ENCODE assay signal across 13 mouse cellular contexts in the genomic region with DNA sequence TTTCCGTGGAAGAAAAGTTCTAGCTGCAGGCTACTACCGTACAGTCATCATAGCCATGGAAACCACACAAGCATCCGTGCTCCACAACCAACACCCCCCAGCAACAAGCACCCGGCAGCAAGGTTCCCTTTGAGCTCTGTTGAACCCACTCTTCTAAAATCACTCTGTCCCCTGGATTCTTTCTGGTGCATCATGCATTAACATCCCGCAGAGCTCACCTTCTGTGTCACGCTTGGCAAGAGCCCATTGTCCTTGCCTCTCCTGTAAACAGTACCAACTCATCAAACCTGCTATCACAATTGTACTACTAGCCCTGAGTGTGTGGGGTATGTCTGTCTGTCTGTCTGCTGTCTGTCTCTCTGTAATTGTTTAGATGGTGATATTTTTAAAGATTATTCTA.
"Had no signal": no experiment of that assay in that cellular context is flagged by ENCODE, and none has a peak within 500 bp of the region (broad histone marks: within the 10 kb centered on the region; RNA-seq: fewer than 3 reads in every experiment).

No protein-coding gene starts in this region.

- DNase-seq: kidney, postnatal 4 days; left cerebral cortex, postnatal 4 days; lung, adult 2 months; lung, postnatal 36 days; right cerebral cortex, postnatal 4 days; spleen, adult 18-20 months; thymus, adult 18-20 months; thymus, postnatal 14 days had no signal

- H3K4me3 ChIP-seq: limb, embryonic 13.5 days; midbrain, embryonic 13.5 days; neural tube, embryonic 12.5 days had no signal

- H3K9me3 ChIP-seq: limb, embryonic 13.5 days; midbrain, embryonic 13.5 days; neural tube, embryonic 12.5 days had no signal

- H3K9ac ChIP-seq: limb, embryonic 13.5 days; liver, embryonic 14.5 days; midbrain, embryonic 13.5 days; neural tube, embryonic 12.5 days had no signal

- H3K27me3 ChIP-seq: limb, embryonic 13.5 days; midbrain, embryonic 13.5 days had no signal

- H3K36me3 ChIP-seq: limb, embryonic 13.5 days; midbrain, embryonic 13.5 days; neural tube, embryonic 12.5 days had no signal

- H3K4me2 ChIP-seq: limb, embryonic 13.5 days; midbrain, embryonic 13.5 days; neural tube, embryonic 12.5 days had no signal

- ATAC-seq: lung, postnatal 0 days; midbrain, embryonic 13.5 days had no signal

- H3K27ac ChIP-seq: limb, embryonic 13.5 days; liver, embryonic 14.5 days; midbrain, embryonic 13.5 days; neural tube, embryonic 12.5 days had no signal
